Mouse (Mus musculus) lung, embryonic 14.5 days (tissue): ENCODE data around the gene Acsl6. TPM values are rescaled to one million over a fixed set of nuclear protein-coding genes. Genes with fewer than 3 reads are reported as not detected.
A peak's percentile ranks its signal among the peaks of the same experiment; 100 is the strongest.

ENCODE experiments used
- ATAC-seq: fragments of 200-750 bp; cut with Nextera tagmentation; 2 replicates; pipeline ENCODE4 v1.8.0; 2017; ENCODE audit warnings: mild to moderate bottlenecking, moderate TSS enrichment, moderate library complexity; ENCODE audit not compliant: insufficient read depth
- DNase-seq: peaks from one replicate; pipeline ENCODE4 v3.0.0-alpha.2; 2015
- H3K27ac ChIP-seq: fragments of 300-500 bp; sonication (generic); 2 replicates; pipeline ENCODE4 v1.5.1; 2014; ENCODE audit warnings: low read depth, mild to moderate bottlenecking, moderate library complexity
- H3K27me3 ChIP-seq: fragments of 300-500 bp; sonication (generic); 2 replicates; pipeline ENCODE4 v1.6.1; 2014; ENCODE audit warnings: low read length, control low read depth; ENCODE audit not compliant: insufficient read depth
- H3K36me3 ChIP-seq: fragments of 300-500 bp; sonication (generic); 2 replicates; pipeline ENCODE4 v1.6.1; 2014; ENCODE audit warnings: control low read depth; ENCODE audit not compliant: insufficient read depth
- H3K4me1 ChIP-seq: fragments of 300-500 bp; sonication (generic); 2 replicates; pipeline ENCODE4 v1.6.1; 2014; ENCODE audit warnings: antibody characterized with exemption, control low read depth; ENCODE audit not compliant: insufficient read depth
- H3K4me2 ChIP-seq: fragments of 300-500 bp; sonication (generic); 2 replicates; pipeline ENCODE4 v1.6.1; 2014; ENCODE audit warnings: mild to moderate bottlenecking
- H3K4me3 ChIP-seq: fragments of 300-500 bp; sonication (generic); 2 replicates; pipeline ENCODE4 v1.5.1; 2014; ENCODE audit warnings: low read depth, low read length
- H3K9ac ChIP-seq: fragments of 300-500 bp; sonication (generic); 2 replicates; pipeline ENCODE4 v1.6.1; 2014
- H3K9me3 ChIP-seq: fragments of 300-500 bp; sonication (generic); 2 replicates; pipeline ENCODE4 v1.6.1; 2016; ENCODE audit warnings: low read depth, low read length, control low read depth
- CTCF ChIP-seq: IDR thresholded peaks from 2 replicates; pipeline ENCODE4 v1.5.1; 2016; ENCODE audit warnings: antibody characterized with exemption, low read depth
- WGBS: fragments of 180-500 bp; shearing (Covaris S2); extraction: QIAGEN DNeasy Blood & Tissue Kit; methylation state at CpG from one replicate; pipeline ENCODE4 v1.1.7; 2014; 5-methylcytosine and 5-hydroxymethylcytosine counted together
- polyA plus RNA-seq: library from polyadenylated mRNA; unstranded; fragments of >200 nt; fragmentation: Nextera tagmentation; extraction: Ambion mirVana; gene quantifications from 2 replicates; pipeline ENCODE4 v1.2.1, GENCODE M21; 2014

Acsl6 gene
- polyA plus RNA-seq, 1 experiment from 2014 or later: 0.67 TPM

GRCm38 (mm10) chr11:54354595-54355563 is 51.3 kb downstream of the Acsl6 start:
- Histone ChIP-seq H3K4me2 (no peak overlapping the region), H3K9ac (no peak overlapping the region), H3K4me3 (no peak overlapping the region), H3K27me3 (no peaks in the 10 kb centered on the region), H3K9me3 (no peaks in the 10 kb centered on the region), H3K36me3 (no peaks in the 10 kb centered on the region), H3K27ac (no peak overlapping the region), H3K4me1 (no peaks in the 10 kb centered on the region)
- TF ChIP-seq CTCF: peak; percentile 56
- no peak for ATAC-seq
- WGBS: 40% methylated on average over 15 of the region's 15 CpGs
- peak; percentile 60 for DNase-seq

DNA sequence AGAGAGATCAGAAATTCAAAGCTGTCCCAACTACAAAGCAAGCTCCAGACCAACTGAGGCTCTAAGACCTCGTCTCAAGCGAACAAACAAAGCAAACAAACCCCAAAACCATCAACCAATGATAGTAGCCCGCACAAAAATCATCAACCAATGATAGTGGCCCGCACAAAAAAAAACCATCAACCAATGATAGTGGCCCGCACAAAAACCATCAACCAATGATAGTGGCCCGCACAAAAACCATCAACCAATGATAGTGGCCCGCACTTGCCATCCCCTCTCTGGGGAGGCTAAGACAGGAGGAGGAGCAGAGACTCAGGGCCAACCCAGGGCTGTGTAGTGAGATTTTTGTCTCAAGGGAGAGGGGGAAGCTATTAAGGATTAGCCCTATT is 52.0 kb downstream of the Acsl6 start:
- no peak for TF ChIP-seq CTCF
- ATAC-seq (no peak), DNase-seq (no peak)
- no peaks in the 10 kb centered on the region for H3K4me1 ChIP-seq
- H3K36me3 ChIP-seq: no peaks in the 10 kb centered on the region
- WGBS: 48% methylated on average over 7 of the region's 7 CpGs
- H3K4me2 ChIP-seq: no peak overlapping the region
- H3K9ac ChIP-seq: no peak overlapping the region
- H3K27ac ChIP-seq: no peak overlapping the region
- H3K4me3 ChIP-seq: no peak overlapping the region
- H3K27me3 ChIP-seq: no peaks in the 10 kb centered on the region
- no peaks in the 10 kb centered on the region for H3K9me3 ChIP-seq

- Histone ChIP-seq H3K27me3 (no peaks in the 10 kb centered on the region), H3K9ac (no peak overlapping the region), H3K4me1 (no peaks in the 10 kb centered on the region), H3K36me3 (no peaks in the 10 kb centered on the region), H3K27ac (no peak overlapping the region), H3K4me2 (no peak overlapping the region), H3K9me3 (no peaks in the 10 kb centered on the region), H3K4me3 (no peak overlapping the region)
- ATAC-seq: no peak
- peak; percentile 53 for TF ChIP-seq CTCF
- peak; percentile 18 for DNase-seq
- 51% methylated on average over 4 of the region's 4 CpGs for WGBS
These were observed 53.1 kb downstream of the Acsl6 start for GRCm38 (mm10) chr11:54356676-54357075.

GRCm38 (mm10) chr11:54372553-54372952 is 69.0 kb downstream of the Acsl6 start:
- no peak overlapping the region for H3K4me3 ChIP-seq
- H3K9me3 ChIP-seq: no peaks in the 10 kb centered on the region
- no peaks in the 10 kb centered on the region for H3K36me3 ChIP-seq
- DNase-seq (no peak), ATAC-seq (no peak)
- no peak for TF ChIP-seq CTCF
- no peak overlapping the region for H3K9ac ChIP-seq
- H3K4me1 ChIP-seq: no peaks in the 10 kb centered on the region
- H3K27me3 ChIP-seq: no peaks in the 10 kb centered on the region
- H3K4me2 ChIP-seq: no peak overlapping the region
- H3K27ac ChIP-seq: no peak overlapping the region

- H3K9ac ChIP-seq: no peak overlapping the region
- WGBS: 49% methylated on average over 8 of the region's 8 CpGs
- TF ChIP-seq CTCF: no peak
- H3K4me2 ChIP-seq: no peak overlapping the region
- no peaks in the 10 kb centered on the region for H3K27me3 ChIP-seq
- no peaks in the 10 kb centered on the region for H3K9me3 ChIP-seq
- no peaks in the 10 kb centered on the region for H3K4me1 ChIP-seq
- ATAC-seq (no peak), DNase-seq (no peak)
- H3K27ac ChIP-seq: no peak overlapping the region
- H3K4me3 ChIP-seq: no peak overlapping the region
- H3K36me3 ChIP-seq: no peaks in the 10 kb centered on the region
These were observed 86.8 kb downstream of the Acsl6 start for GRCm38 (mm10) chr11:54390386-54390785.

DNA sequence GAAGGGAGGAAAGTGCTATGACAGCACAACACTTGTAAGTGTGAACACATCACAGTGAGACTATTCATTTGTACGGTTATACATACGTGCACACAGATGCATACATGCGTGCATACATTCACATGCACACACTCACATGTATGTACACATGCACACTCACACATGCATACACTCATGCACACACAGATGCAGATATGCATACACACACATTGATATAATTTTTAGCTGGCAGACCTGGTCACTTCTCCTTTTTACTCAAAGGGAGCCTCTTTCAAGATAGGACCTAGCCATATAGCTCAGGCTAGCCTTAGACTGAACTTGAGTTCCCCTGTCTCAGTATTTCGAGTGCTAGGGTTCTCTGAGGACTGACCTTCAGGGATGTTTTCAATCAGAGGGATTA is 87.7 kb downstream of the Acsl6 start:
- no peaks in the 10 kb centered on the region for H3K4me1 ChIP-seq
- H3K27me3 ChIP-seq: no peaks in the 10 kb centered on the region
- DNase-seq (no peak), ATAC-seq (no peak)
- no peak overlapping the region for H3K27ac ChIP-seq
- no peaks in the 10 kb centered on the region for H3K9me3 ChIP-seq
- WGBS: 82% methylated on average over 4 of the region's 4 CpGs
- no peaks in the 10 kb centered on the region for H3K36me3 ChIP-seq
- H3K4me3 ChIP-seq: no peak overlapping the region
- H3K9ac ChIP-seq: no peak overlapping the region
- no peak overlapping the region for H3K4me2 ChIP-seq
- no peak for TF ChIP-seq CTCF

- no peaks in the 10 kb centered on the region for H3K27me3 ChIP-seq
- no peak overlapping the region for H3K4me3 ChIP-seq
- H3K27ac ChIP-seq: no peak overlapping the region
- DNase-seq (no peak), ATAC-seq (no peak)
- H3K9ac ChIP-seq: no peak overlapping the region
- H3K9me3 ChIP-seq: no peaks in the 10 kb centered on the region
- no peaks in the 10 kb centered on the region for H3K4me1 ChIP-seq
- TF ChIP-seq CTCF: no peak
- 72% methylated on average over 1 of the region's 1 CpGs for WGBS
- H3K36me3 ChIP-seq: no peaks in the 10 kb centered on the region
- no peak overlapping the region for H3K4me2 ChIP-seq
These were observed 93.1 kb downstream of the Acsl6 start for GRCm38 (mm10) chr11:54396686-54397085.
